Mouse (Mus musculus): ENCODE results near the gene Fcrlb.

Fcrlb gene

GRCm38 (mm10) chr1:170867691-170868105, 45.0 kb downstream of the Fcrlb start, which contains the start of gene Atf6:
TSS of gene Atf6 (minus strand) at chr1:170867771.
- peak; percentile 93 for DNase-seq

DNA sequence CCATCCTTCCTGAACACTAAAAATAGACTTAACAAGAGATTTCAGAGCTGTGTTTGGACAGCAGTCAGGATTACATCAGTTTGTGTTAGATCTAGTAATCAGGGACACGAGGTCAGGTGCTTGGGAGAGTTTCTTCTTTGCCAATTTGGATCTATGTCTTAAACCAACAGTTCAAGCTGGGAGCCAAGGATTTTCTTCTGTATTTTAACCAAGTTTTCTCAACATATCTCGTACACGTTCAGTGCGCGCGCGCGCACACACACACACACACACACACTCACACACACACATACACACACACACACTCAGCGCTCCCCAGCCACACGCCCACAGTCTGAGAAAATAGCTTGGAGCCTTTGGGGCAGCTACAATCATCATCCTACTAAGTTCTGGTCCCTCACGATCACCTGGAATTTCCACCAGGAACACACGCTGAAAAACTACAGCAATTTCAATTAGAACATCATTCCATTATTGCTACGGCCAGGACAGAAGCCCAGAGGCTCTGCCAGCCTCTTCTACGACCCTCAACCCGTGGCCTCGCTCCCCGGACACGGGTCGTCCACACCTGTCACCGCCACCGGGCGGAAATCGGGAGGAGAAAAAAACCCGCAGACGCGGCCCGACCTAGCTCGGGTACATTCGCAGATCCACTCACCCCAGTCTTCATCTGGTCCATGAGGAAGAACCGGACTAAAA, 45.6 kb downstream of the Fcrlb start:
- no peak for DNase-seq

GRCm38 (mm10) chr1:170865406-170865805, 47.3 kb downstream of the Fcrlb start:
- DNase-seq: no peak

DNA sequence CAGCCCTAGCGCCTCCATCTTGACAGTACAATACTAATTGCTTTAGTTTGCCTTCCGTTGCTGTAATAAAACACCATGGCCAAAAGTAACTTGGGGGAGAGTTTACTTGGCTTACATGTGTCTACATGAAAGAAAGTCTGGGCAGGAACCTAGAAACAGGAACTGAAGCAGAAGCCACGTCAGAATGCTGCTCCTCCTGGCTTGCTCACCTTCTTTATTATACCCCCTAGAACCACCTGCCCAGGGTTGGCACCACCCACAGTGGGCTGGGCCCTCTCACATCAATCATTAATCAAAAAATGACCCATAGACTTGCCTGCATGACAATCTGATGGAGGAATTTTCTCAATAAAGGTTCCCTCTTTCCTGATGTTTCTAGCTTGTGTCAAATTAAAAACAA, 48.0 kb downstream of the Fcrlb start:
- DNase-seq: no peak

- no peak for DNase-seq
Observed at GRCm38 (mm10) chr1:170864234-170864633, 48.5 kb downstream of the Fcrlb start.

DNA sequence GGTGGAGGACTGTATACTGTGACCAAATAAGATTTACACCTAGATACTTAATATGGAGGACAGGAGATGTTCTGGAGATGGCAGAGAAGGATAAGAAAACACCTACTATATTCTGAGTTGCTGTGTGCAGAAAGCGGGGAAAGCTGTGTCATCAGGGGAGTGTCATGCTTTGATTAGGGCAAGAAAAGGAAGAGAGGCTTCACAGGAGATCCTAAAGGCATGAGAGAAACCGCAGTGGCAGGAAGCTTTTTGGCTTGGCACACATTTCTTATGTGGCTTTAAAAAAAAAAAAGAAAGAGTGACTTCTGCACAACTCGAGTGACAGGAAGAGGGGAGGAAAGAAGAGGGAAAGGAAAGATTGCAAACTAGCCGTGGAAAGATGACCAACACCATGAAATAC, 49.7 kb downstream of the Fcrlb start:
- no peak for DNase-seq

- no peak for DNase-seq
Observed at GRCm38 (mm10) chr1:170862435-170862717, 50.4 kb downstream of the Fcrlb start.

DNA sequence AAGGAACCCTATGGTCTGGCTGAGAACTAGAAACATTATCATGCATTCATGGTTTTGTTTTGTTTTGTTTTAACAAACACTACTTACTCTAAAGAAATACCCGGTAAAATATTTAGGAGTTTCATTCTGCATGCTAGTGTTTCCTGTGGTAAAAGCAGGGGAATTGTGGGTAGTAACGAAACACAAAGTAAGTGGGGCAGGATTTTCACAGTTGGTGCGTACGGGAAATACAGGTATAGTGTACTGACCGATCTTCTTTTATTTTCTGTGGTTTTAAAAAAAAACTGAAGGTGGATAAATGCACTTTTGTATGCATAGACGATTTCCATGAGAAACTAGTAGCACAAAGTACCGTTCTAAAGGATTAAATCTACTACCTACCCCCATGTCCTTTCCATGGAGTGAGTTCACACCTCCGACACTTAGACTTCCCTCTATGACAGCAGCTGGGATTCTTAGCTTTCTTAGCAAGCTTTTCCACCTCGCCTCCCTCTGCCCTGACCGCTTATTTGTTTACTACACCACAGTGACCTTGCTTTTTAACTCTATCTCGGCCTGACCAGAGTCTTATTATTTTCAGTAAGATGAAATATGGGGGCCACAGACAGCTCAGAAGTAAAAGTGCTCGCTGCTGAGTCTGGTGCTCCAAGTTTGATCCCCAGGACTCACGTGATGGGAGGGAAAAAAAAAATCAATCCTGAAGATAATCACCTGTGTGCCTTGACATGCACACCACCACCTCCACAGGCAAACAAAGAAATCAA, 50.9 kb downstream of the Fcrlb start:
- DNase-seq: no peak

DNA sequence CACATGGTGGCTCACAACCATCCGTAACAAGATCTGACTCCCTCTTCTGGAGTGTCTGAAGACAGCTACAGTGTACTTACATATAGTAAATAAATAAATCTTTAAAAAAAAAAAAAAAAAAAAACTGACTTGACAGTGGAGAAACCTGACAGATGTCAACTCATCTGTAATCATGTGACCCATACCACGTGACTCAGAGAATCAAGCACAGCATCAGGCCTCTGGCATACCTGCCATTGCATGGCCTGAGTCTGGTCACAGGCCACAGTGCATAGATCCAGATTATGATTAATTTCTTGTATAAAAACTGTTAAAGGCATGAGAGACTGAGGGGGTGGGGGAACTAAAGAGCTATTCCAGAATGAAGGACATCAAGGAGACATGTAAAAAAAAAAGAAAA, 53.9 kb downstream of the Fcrlb start:
- no peak for DNase-seq

GRCm38 (mm10) chr1:170857369-170857768, 55.4 kb downstream of the Fcrlb start:
- DNase-seq: peak; percentile 81
